Comparison of ENCODE assay signal across 9 mouse cellular contexts in the genomic region with DNA sequence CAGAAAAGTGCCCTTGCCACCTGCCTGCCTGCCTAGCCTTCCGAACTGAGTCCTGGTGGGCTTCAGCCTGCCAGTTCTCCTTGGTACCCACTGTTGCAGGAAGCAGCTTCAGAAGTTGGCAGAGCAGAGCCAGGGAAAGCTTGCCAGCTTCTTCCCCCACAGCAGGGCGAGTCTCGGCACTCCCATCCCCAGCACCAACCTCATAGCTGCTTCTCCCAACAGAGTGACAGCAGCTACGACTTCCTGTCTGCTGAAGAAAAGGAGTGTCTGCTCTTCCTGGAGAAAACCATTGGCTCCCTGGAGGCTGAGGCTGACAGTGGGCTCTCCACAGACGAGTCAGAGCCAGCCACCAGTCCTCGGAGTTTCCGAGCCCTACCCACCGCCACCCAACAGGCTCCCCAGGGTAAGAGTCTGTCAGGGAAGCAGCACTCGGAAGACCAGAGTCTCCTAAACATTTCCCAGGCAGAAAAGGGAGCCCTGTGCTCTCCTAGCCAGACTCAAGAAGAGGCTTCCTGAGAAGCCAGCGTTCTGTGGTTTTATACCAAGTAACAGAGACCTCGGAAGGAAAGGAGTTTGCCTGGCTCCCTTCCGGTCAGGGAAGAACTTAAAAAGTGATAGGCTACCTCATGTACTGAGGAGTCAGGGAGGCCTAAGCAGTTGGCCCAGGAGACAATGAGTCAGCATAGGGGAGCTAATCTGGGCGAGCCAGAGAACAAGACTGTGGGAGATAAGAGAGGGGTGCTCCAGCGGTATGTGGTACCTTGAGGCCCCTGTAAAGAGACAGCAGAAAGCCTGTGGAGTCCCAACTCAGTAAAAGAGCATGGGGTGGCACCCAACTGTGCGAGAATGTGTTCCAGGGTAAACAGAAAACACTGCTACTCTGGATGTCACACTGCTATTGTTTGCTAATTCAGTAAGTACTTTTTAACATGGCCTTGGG. TPM values are rescaled to one million over a fixed set of nuclear protein-coding genes. Genes with fewer than 3 reads are reported as not detected.
DNase-seq lines count a peak whose midpoint lies in the region; ATAC-seq and TF ChIP-seq lines count a peak whose summit lies in the region.
"Had no signal": no experiment of that assay in that cellular context is flagged by ENCODE, and none has a peak within 500 bp of the region (broad histone marks: within the 10 kb centered on the region; RNA-seq: fewer than 3 reads in every experiment).

No protein-coding gene starts in this region.

- peak overlapping the region; percentile 72 for H3K9ac ChIP-seq in heart, embryonic 11.5 days (ENCODE audit: low read depth, low read length)
- H3K9ac ChIP-seq in forebrain, embryonic 15.5 days (replicated peaks) = no peak overlapping the region

- 33% methylated on average over 15 of the region's 15 CpGs for WGBS in heart, embryonic 11.5 days (ENCODE audit: insufficient replicate concordance)
- 54% methylated on average over 15 of the region's 15 CpGs for WGBS in forebrain, embryonic 15.5 days

- intact Hi-C loops in left cerebral cortex, adult 2 months (cut with DNase I) = no loop called here

- peak; percentile 96 for ATAC-seq in heart, embryonic 11.5 days (replicated peaks; ENCODE audit: insufficient number of reproducible peaks, low FRiP score, low TSS enrichment)
- ATAC-seq in forebrain, embryonic 15.5 days (replicated peaks) = peak; percentile 53; the same call in 1 of the 2 replicates
- ATAC-seq in megakaryocyte progenitor cell, adult 5-6 weeks (replicated peaks; ENCODE audit: poor library complexity) = peak; percentile 85

- H3K27me3 ChIP-seq in heart, embryonic 11.5 days (ENCODE audit: control insufficient read depth, insufficient read depth, low read length) = no peaks in the 10 kb centered on the region
- no peaks in the 10 kb centered on the region for H3K27me3 ChIP-seq in forebrain, embryonic 15.5 days

- peak overlapping the region; percentile 16 for H3K4me3 ChIP-seq in heart, embryonic 11.5 days (ENCODE audit: low read depth, low read length)
- H3K4me3 ChIP-seq in forebrain, embryonic 15.5 days = no peak overlapping the region
- no peak overlapping the region for H3K4me3 ChIP-seq in left cerebral cortex, adult 2 months

- no peak for DNase-seq in heart, adult 9 months (ENCODE audit: low spot score in 2 of 2)
- peak; percentile 43 for DNase-seq in NIH3T3 (ENCODE audit: low read depth)
- DNase-seq in left cerebral cortex, adult 2 months (ENCODE audit: extremely low spot score in 1 of 2, low spot score in 2 of 2) = peak; percentile 25 to 43
- DNase-seq in adrenal gland, postnatal 14 days = no peak
- DNase-seq in gastrocnemius, postnatal 4 days (ENCODE audit: low spot score in 2 of 2) = no peak

- H3K4me1 ChIP-seq in heart, embryonic 11.5 days (ENCODE audit: control insufficient read depth, insufficient read depth, low read length) = peaks cover 17% of the 10 kb centered on the region
- H3K4me1 ChIP-seq in forebrain, embryonic 15.5 days = no peaks in the 10 kb centered on the region

- no peaks in the 10 kb centered on the region for H3K9me3 ChIP-seq in heart, embryonic 11.5 days (replicated peaks; ENCODE audit: control insufficient read depth, low read length)
- H3K9me3 ChIP-seq in forebrain, embryonic 15.5 days = no peaks in the 10 kb centered on the region

- no peak for TF ChIP-seq CTCF in left cerebral cortex, adult 2 months (IDR thresholded peaks at IDR 0.05)

- no peaks in the 10 kb centered on the region for H3K36me3 ChIP-seq in heart, embryonic 11.5 days (ENCODE audit: control insufficient read depth, insufficient read depth, low read length)
- H3K36me3 ChIP-seq in forebrain, embryonic 15.5 days = no peaks in the 10 kb centered on the region

- peak overlapping the region; percentile 52 for H3K4me2 ChIP-seq in heart, embryonic 11.5 days
- no peak overlapping the region for H3K4me2 ChIP-seq in forebrain, embryonic 15.5 days (replicated peaks)

- peak overlapping the region; percentile 91 for H3K27ac ChIP-seq in heart, embryonic 11.5 days (ENCODE audit: low read depth, low read length)
- H3K27ac ChIP-seq in forebrain, embryonic 15.5 days (replicated peaks) = peak overlapping the region; percentile 39; the same call in 1 of the 2 replicates
- H3K27ac ChIP-seq in left cerebral cortex, adult 2 months = 0 out of 2 replicates have a peak overlapping the region, but pooled peaks have one; percentile 6

RNA-seq across cellular contexts. Expression of a gene that starts 9.3 kb away (rescaled TPM):
- polyA plus RNA-seq in heart, embryonic 11.5 days (2014; fragmentation: Nextera tagmentation; extraction: Ambion mirVana) = 0.69 and 1.2 TPM in 2 replicates
- polyA plus RNA-seq in forebrain, embryonic 15.5 days (2015; fragmentation: Nextera tagmentation; extraction: Ambion mirVana) = 0.53 and 0.56 TPM in 2 replicates
- total RNA-seq in left cerebral cortex, adult 2 months (2021) = 1 to 10 TPM; 1.3 to 1.7 TPM
- 0.10 TPM in 1 of 2 replicates, not detected in the other for total RNA-seq in megakaryocyte progenitor cell, adult 5-6 weeks (2015)
- 0.10 TPM in 1 of 2 replicates, not detected in the other for total RNA-seq in megakaryocyte progenitor cell, adult 5-6 weeks (2017)
- 2.1 and 2.7 TPM in 2 replicates for total RNA-seq in adrenal gland, postnatal 14 days (2021)
- total RNA-seq in gastrocnemius, postnatal 4 days (2021) = 1 to 10 TPM; 1.0 to 1.2 TPM

RNA-seq across cellular contexts. Expression of a gene that starts 12.0 kb away (rescaled TPM):
- polyA plus RNA-seq in heart, embryonic 11.5 days (2014; fragmentation: Nextera tagmentation; extraction: Ambion mirVana) = 4.8 and 5.4 TPM in 2 replicates
- 24.9 and 25.6 TPM in 2 replicates for polyA plus RNA-seq in forebrain, embryonic 15.5 days (2015; fragmentation: Nextera tagmentation; extraction: Ambion mirVana)
- total RNA-seq in left cerebral cortex, adult 2 months (2021) = 10 to 100 TPM; 43.3 to 45.7 TPM
- total RNA-seq in megakaryocyte progenitor cell, adult 5-6 weeks (2015) = 2.9 and 6.9 TPM in 2 replicates
- 15.7 and 17.1 TPM in 2 replicates for total RNA-seq in megakaryocyte progenitor cell, adult 5-6 weeks (2017)
- total RNA-seq in adrenal gland, postnatal 14 days (2021) = 19.5 and 23.1 TPM in 2 replicates
- total RNA-seq in gastrocnemius, postnatal 4 days (2021) = 10 to 100 TPM; 10.5 to 13.4 TPM

RNA-seq across cellular contexts. Expression of a gene that starts 23.9 kb away (rescaled TPM):
- 6.5 and 11.1 TPM in 2 replicates for polyA plus RNA-seq in heart, embryonic 11.5 days (2014; fragmentation: Nextera tagmentation; extraction: Ambion mirVana)
- 19.3 and 20.1 TPM in 2 replicates for polyA plus RNA-seq in forebrain, embryonic 15.5 days (2015; fragmentation: Nextera tagmentation; extraction: Ambion mirVana)
- total RNA-seq in left cerebral cortex, adult 2 months (2021) = 10 to 100 TPM; 16.0 to 17.2 TPM
- 8.9 and 9.7 TPM in 2 replicates for total RNA-seq in megakaryocyte progenitor cell, adult 5-6 weeks (2015)
- 6.4 and 6.5 TPM in 2 replicates for total RNA-seq in megakaryocyte progenitor cell, adult 5-6 weeks (2017)
- total RNA-seq in adrenal gland, postnatal 14 days (2021) = 9.8 and 10.1 TPM in 2 replicates
- 1 to 10 TPM; 4.0 to 5.2 TPM for total RNA-seq in gastrocnemius, postnatal 4 days (2021)

RNA-seq across cellular contexts. Expression of a gene that starts 25.5 kb away (rescaled TPM):
- not detected in 2 replicates for polyA plus RNA-seq in heart, embryonic 11.5 days (2014; fragmentation: Nextera tagmentation; extraction: Ambion mirVana)
- polyA plus RNA-seq in forebrain, embryonic 15.5 days (2015; fragmentation: Nextera tagmentation; extraction: Ambion mirVana) = 0.13 TPM in 1 of 2 replicates, not detected in the other
- not detected for total RNA-seq in left cerebral cortex, adult 2 months (2021)
- not detected in 2 replicates for total RNA-seq in megakaryocyte progenitor cell, adult 5-6 weeks (2015)
- total RNA-seq in megakaryocyte progenitor cell, adult 5-6 weeks (2017) = not detected in 2 replicates
- not detected in 2 replicates for total RNA-seq in adrenal gland, postnatal 14 days (2021)
- not detected for total RNA-seq in gastrocnemius, postnatal 4 days (2021)

RNA-seq across cellular contexts. Expression of a gene that starts 59.7 kb away (rescaled TPM):
- polyA plus RNA-seq in heart, embryonic 11.5 days (2014; fragmentation: Nextera tagmentation; extraction: Ambion mirVana) = 0.09 TPM in 1 of 2 replicates, not detected in the other
- not detected in 2 replicates for polyA plus RNA-seq in forebrain, embryonic 15.5 days (2015; fragmentation: Nextera tagmentation; extraction: Ambion mirVana)
- total RNA-seq in left cerebral cortex, adult 2 months (2021) = not detected
- not detected in 2 replicates for total RNA-seq in megakaryocyte progenitor cell, adult 5-6 weeks (2015)
- total RNA-seq in megakaryocyte progenitor cell, adult 5-6 weeks (2017) = not detected in 2 replicates
- not detected in 2 replicates for total RNA-seq in adrenal gland, postnatal 14 days (2021)
- not detected for total RNA-seq in gastrocnemius, postnatal 4 days (2021)
- total RNA-seq: left cerebral cortex, adult 8-10 months had no signal

Comparison
In these comparisons a context has a peak if more than half of its experiments do, and no peak if none do; other contexts are left out.
1. H3K27ac ChIP-seq: peak in every context shown above with its lines; median percentile 91 in heart, embryonic 11.5 days; 39 in forebrain, embryonic 15.5 days; 6 in left cerebral cortex, adult 2 months.
2. DNase-seq: peak in NIH3T3 (single experiment) and left cerebral cortex, adult 2 months (2 of 2); none in heart, adult 9 months (0 of 2), adrenal gland, postnatal 14 days (single experiment) and gastrocnemius, postnatal 4 days (0 of 2).
3. Peak in every context shown above with its lines, with median percentiles within 50 percentile points of each other: ATAC-seq.